Mouse (Mus musculus) adrenal gland (tissue): ENCODE data around the gene Nxn.

Source experiments
- intact Hi-C: fragments of 180-260 bp; cut with DNase I; formaldehyde crosslinking; loops from one replicate; pipeline ENCODE4 v1.15.1; 2025

Gene Nxn

GRCm38 (mm10) chr11:76405113-76405512 lies 6.2 kb upstream of the Nxn start:
- intact Hi-C loops, result loop anchor here (10.0 kb wide), 2 partner anchors 230 to 320 kb away; partner anchors contain the start of genes Fam57a and Vps53

GRCm38 (mm10) chr11:76401398-76401797 lies 2.5 kb upstream of the Nxn start:
- intact Hi-C loops, result loop anchor here (2.0 to 10.0 kb wide), 3 partner anchors 149 to 317 kb away; partner anchors contain the start of genes Fam57a and Vps53

- intact Hi-C loops, result loop anchor here (2.0 to 10.0 kb wide), 6 partner anchors 37 to 315 kb away; partner anchors contain the start of genes Fam57a and Vps53
Measured at GRCm38 (mm10) chr11:76399587-76400330, 819 bp upstream of the Nxn start.

GRCm38 (mm10) chr11:76398312-76398797 lies 585 bp downstream of the Nxn start:
- intact Hi-C loops, result loop anchor here (2.0 to 5.0 kb wide), 3 partner anchors 36 to 126 kb away; no protein-coding TSS in a partner anchor

- intact Hi-C loops, result loop anchor here (2.0 to 5.0 kb wide), 3 partner anchors 35 to 125 kb away; no protein-coding TSS in a partner anchor
Measured at GRCm38 (mm10) chr11:76397650-76398311, 1.2 kb downstream of the Nxn start.

GRCm38 (mm10) chr11:76392996-76393395 lies 5.9 kb downstream of the Nxn start:
- intact Hi-C loops, result no loop called here

GRCm38 (mm10) chr11:76392532-76392931 lies 6.4 kb downstream of the Nxn start:
- intact Hi-C loops, result no loop called here

GRCm38 (mm10) chr11:76388711-76389110 lies 10.2 kb downstream of the Nxn start:
- intact Hi-C loops, result no loop called here

- intact Hi-C loops, result no loop called here
Measured at GRCm38 (mm10) chr11:76387097-76387496, 11.8 kb downstream of the Nxn start.

- intact Hi-C loops, result no loop called here
Measured at GRCm38 (mm10) chr11:76385746-76386145, 13.2 kb downstream of the Nxn start.

- intact Hi-C loops, result no loop called here
Measured at GRCm38 (mm10) chr11:76385017-76385416, 13.9 kb downstream of the Nxn start.

GRCm38 (mm10) chr11:76384307-76384706 lies 14.6 kb downstream of the Nxn start:
- intact Hi-C loops, result no loop called here

- intact Hi-C loops, result no loop called here
Measured at GRCm38 (mm10) chr11:76382711-76383324, 16.1 kb downstream of the Nxn start.

- intact Hi-C loops, result no loop called here
Measured at GRCm38 (mm10) chr11:76381201-76381885, 17.6 kb downstream of the Nxn start.

- intact Hi-C loops, result no loop called here
Measured at GRCm38 (mm10) chr11:76379921-76380544, 18.9 kb downstream of the Nxn start.

GRCm38 (mm10) chr11:76376425-76376824 lies 22.5 kb downstream of the Nxn start:
- intact Hi-C loops, result no loop called here

- intact Hi-C loops, result no loop called here
Measured at GRCm38 (mm10) chr11:76374491-76375185, 24.3 kb downstream of the Nxn start.

- intact Hi-C loops, result no loop called here
Measured at GRCm38 (mm10) chr11:76372534-76372933, 26.4 kb downstream of the Nxn start.

- intact Hi-C loops, result no loop called here
Measured at GRCm38 (mm10) chr11:76372120-76372519, 26.8 kb downstream of the Nxn start.

- intact Hi-C loops, result no loop called here
Measured at GRCm38 (mm10) chr11:76370491-76370890, 28.4 kb downstream of the Nxn start.
